Mouse (Mus musculus) erythroblast, embryonic 14.5 days (primary cell): ENCODE data around the gene Duox2.

Experiments used
- GATA1 ChIP-seq: IDR thresholded peaks from 2 replicates; pipeline ENCODE4 v1.6.1; 2012; ENCODE audit warnings: low read length, inconsistent platforms, mixed read lengths
- TAL1 ChIP-seq: IDR thresholded peaks from 3 replicates; pipeline ENCODE4 v1.6.1; 2012; ENCODE audit warnings: low read length, inconsistent platforms, mixed read lengths

DNA sequence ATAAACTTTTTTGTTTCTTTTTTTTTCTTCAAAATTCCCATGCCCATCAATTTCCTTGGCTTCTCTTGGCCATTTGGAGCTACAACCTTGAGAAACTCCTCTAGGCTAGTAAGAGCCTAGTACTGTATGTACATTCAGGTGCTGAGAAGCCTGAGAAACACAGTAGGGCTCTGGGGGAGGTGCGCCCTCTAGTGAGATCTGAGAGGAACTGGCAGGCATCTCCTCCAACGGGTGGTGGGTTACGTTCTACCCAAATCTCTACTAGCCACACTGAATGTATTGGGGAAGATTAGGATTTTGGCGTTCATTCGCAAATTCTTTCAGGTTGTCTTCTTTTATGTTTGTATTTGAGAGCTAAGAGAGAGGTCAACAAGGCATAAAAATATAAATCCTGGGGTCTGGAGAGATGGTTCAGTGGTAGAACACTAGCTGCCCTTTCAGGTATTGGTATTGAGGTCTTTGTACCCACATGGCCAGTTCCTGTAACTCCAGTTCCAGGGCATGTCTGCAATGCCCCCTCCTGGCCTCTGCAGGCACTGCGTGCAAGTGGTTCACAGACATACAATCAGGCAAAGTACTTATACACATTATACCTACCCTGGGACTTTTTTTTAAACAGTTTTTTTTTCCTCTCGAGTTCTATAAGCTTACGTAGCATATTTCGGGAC lies 4.5 kb upstream of the Duox2 start:
- TF ChIP-seq GATA1 (no peak), TAL1 (no peak)
